Mouse (Mus musculus) limb, embryonic 14.5 days (tissue): Measurements from ENCODE around the gene Grm5. TPM values are rescaled to one million over a fixed set of nuclear protein-coding genes. Genes with fewer than 3 reads are reported as not detected.

Experiments used
- ATAC-seq: fragments of 200-750 bp; cut with Nextera tagmentation; 2 replicates; pipeline ENCODE4 v1.8.0; 2017; ENCODE audit warnings: low read depth, moderate number of reproducible peaks, moderate TSS enrichment; ENCODE audit not compliant: low FRiP score
- DNase-seq: peaks from one replicate; pipeline ENCODE4 v3.0.0-alpha.2; 2015; ENCODE audit warnings: low spot score
- H3K27ac ChIP-seq: fragments of 300-500 bp; sonication (generic); replicated peaks from 2 replicates; pipeline ENCODE4 v1.5.1; 2014; ENCODE audit warnings: low read depth, mild to moderate bottlenecking, low read length, moderate library complexity, mixed read lengths
- H3K27me3 ChIP-seq: fragments of 300-500 bp; sonication (generic); 2 replicates; pipeline ENCODE4 v1.6.1; 2014; ENCODE audit warnings: low read length, mixed read lengths; ENCODE audit not compliant: control insufficient read depth, insufficient read depth
- H3K36me3 ChIP-seq: fragments of 300-500 bp; sonication (generic); 2 replicates; pipeline ENCODE4 v1.6.1; 2014; ENCODE audit warnings: mild to moderate bottlenecking, low read length, moderate library complexity, mixed read lengths; ENCODE audit not compliant: control insufficient read depth, insufficient read depth
- H3K4me1 ChIP-seq: fragments of 300-500 bp; sonication (generic); 2 replicates; pipeline ENCODE4 v1.6.1; 2014; ENCODE audit warnings: antibody characterized with exemption, low read length, mixed read lengths; ENCODE audit not compliant: control insufficient read depth, insufficient read depth
- H3K4me2 ChIP-seq: fragments of 300-500 bp; sonication (generic); replicated peaks from 2 replicates; pipeline ENCODE4 v1.6.1; 2014; ENCODE audit warnings: low read depth, mild to moderate bottlenecking, low read length, moderate library complexity; ENCODE audit not compliant: severe bottlenecking
- H3K4me3 ChIP-seq: fragments of 300-500 bp; sonication (generic); replicated peaks from 2 replicates; pipeline ENCODE4 v1.5.1; 2014; ENCODE audit warnings: low read length
- H3K9ac ChIP-seq: fragments of 300-500 bp; sonication (generic); 2 replicates; pipeline ENCODE4 v1.6.1; 2014; ENCODE audit warnings: mild to moderate bottlenecking, low read depth, low read length, moderate library complexity; ENCODE audit not compliant: severe bottlenecking
- H3K9me3 ChIP-seq: fragments of 300-500 bp; sonication (generic); 2 replicates; pipeline ENCODE4 v1.6.1; 2016; ENCODE audit warnings: low read length; ENCODE audit not compliant: control insufficient read depth
- POLR2A ChIP-seq: fragments of 200-500 bp; IDR thresholded peaks from 2 replicates; pipeline ENCODE4 v1.8.0; 2012; ENCODE audit warnings: inconsistent platforms, mild to moderate bottlenecking, moderate library complexity, borderline replicate concordance; ENCODE audit not compliant: insufficient read depth, insufficient read length; ENCODE audit errors: extremely low read depth
- WGBS: fragments of 180-500 bp; shearing (Covaris S2); extraction: QIAGEN DNeasy Blood & Tissue Kit; methylation state at CpG from one replicate; pipeline ENCODE4 v1.1.7; 2014; 5-methylcytosine and 5-hydroxymethylcytosine counted together
- polyA plus RNA-seq, 2 experiments: library from polyadenylated mRNA; depleted of rRNA in 1 of 2; stranded (reverse) in 1 of 2; unstranded in 1 of 2; fragments of >200 nt; fragmentation: Nextera tagmentation in 1 of 2; extraction: Ambion mirVana in 1 of 2; gene quantifications; 2 replicates each; pipeline versions ENCODE4 v1.2.1 to v1.2.3; 2012 to 2014

The Grm5 gene
- polyA plus RNA-seq, 2 experiments: 0.01 TPM; not detected in 1

DNA sequence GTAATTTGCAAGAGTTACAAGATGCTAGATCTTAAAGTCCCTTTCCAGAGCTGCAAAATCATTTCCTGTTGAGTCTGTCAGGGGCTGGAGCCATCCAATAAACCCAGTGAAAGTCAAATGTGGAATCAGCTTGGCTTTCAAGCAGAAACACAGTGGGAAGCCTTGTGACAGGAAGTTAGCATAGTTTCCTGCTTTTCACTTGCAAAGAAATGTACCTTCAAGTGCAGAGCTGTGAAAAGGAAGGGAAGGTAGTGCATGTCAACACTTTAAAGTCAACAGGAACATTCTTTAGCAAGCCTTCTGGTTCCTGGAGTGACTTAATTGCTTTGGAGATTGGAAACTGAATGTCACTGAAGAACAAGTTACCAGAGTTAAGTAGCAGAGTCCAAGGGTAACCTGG, 463.4 kb downstream of the Grm5 start:
- no peaks in the 10 kb centered on the region for H3K4me1 ChIP-seq
- H3K4me3 ChIP-seq: no peak overlapping the region
- H3K9me3 ChIP-seq: no peaks in the 10 kb centered on the region
- no peaks in the 10 kb centered on the region for H3K27me3 ChIP-seq
- no peak overlapping the region for H3K27ac ChIP-seq
- no peaks in the 10 kb centered on the region for H3K36me3 ChIP-seq
- ATAC-seq (no peak), DNase-seq (no peak)
- no peak overlapping the region for H3K9ac ChIP-seq
- no peak overlapping the region for H3K4me2 ChIP-seq
- no peak for TF ChIP-seq POLR2A

GRCm38 (mm10) chr7:88054224-88054938, 470.4 kb downstream of the Grm5 start:
- H3K9me3 ChIP-seq: no peaks in the 10 kb centered on the region
- no peak for TF ChIP-seq POLR2A
- no peaks in the 10 kb centered on the region for H3K4me1 ChIP-seq
- H3K36me3 ChIP-seq: no peaks in the 10 kb centered on the region
- DNase-seq (no peak), ATAC-seq (no peak)
- no peak overlapping the region for H3K9ac ChIP-seq
- 65% methylated on average over 1 of the region's 1 CpGs for WGBS
- H3K27me3 ChIP-seq: no peaks in the 10 kb centered on the region
- H3K4me2 ChIP-seq: no peak overlapping the region
- H3K4me3 ChIP-seq: no peak overlapping the region
- H3K27ac ChIP-seq: no peak overlapping the region

- no peak for TF ChIP-seq POLR2A
Observed at GRCm38 (mm10) chr7:88056438-88056837, 472.5 kb downstream of the Grm5 start.

GRCm38 (mm10) chr7:88091115-88091514, 507.1 kb downstream of the Grm5 start:
- no peaks in the 10 kb centered on the region for H3K36me3 ChIP-seq
- no peaks in the 10 kb centered on the region for H3K4me1 ChIP-seq
- H3K4me3 ChIP-seq: no peak overlapping the region
- TF ChIP-seq POLR2A: no peak
- 0 out of 2 replicates have a peak, but pooled peaks cover 6% of the 10 kb centered on the region for H3K9me3 ChIP-seq
- no peak overlapping the region for H3K4me2 ChIP-seq
- no peak overlapping the region for H3K9ac ChIP-seq
- ATAC-seq: no peak
- DNase-seq: no peak
- no peaks in the 10 kb centered on the region for H3K27me3 ChIP-seq
- no peak overlapping the region for H3K27ac ChIP-seq

More at GRCm38 (mm10) chr7:88056438-88056837, 472.5 kb downstream of the Grm5 start:
- H3K27me3 ChIP-seq: no peaks in the 10 kb centered on the region
- H3K27ac ChIP-seq: no peak overlapping the region
- H3K9ac ChIP-seq: no peak overlapping the region
- no peaks in the 10 kb centered on the region for H3K4me1 ChIP-seq
- no peaks in the 10 kb centered on the region for H3K9me3 ChIP-seq
- H3K36me3 ChIP-seq: no peaks in the 10 kb centered on the region
- ATAC-seq (no peak), DNase-seq (no peak)
- 65% methylated on average over 2 of the region's 2 CpGs for WGBS
- no peak overlapping the region for H3K4me2 ChIP-seq
- no peak overlapping the region for H3K4me3 ChIP-seq

DNA sequence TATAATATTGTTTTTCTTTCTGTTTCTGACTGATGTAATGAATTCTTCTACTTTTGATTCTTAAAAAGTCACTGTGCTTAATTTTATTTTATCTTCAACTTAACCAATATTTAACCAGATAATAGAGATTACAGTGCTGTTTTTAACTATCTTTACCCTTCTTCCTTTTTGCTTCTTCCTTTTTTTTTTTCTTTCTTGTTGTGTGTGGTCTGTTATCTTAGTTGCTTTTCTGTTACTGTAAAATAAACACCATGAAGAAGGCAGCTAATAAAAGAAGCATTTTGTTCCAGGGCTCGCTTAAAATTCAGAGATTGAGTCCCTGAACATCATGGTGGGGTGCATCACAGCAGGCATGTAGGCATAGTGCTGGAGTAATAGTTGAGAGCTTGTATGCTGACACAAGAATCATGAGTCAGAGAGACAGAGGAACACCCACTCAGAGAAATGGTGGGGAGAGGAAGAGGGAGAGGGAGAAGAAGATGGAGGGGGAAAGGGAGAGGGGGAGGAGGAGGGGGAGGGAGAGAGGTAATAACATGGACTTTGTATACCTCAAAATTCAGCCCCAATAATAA, 512.7 kb downstream of the Grm5 start:
- Histone ChIP-seq H3K4me3 (no peak overlapping the region), H3K9ac (no peak overlapping the region), H3K27ac (no peak overlapping the region), H3K36me3 (no peaks in the 10 kb centered on the region), H3K4me1 (no peaks in the 10 kb centered on the region), H3K27me3 (no peaks in the 10 kb centered on the region), H3K4me2 (no peak overlapping the region), H3K9me3 (no peaks in the 10 kb centered on the region)
- ATAC-seq: no peak
- DNase-seq: no peak
- no peak for TF ChIP-seq POLR2A
- 34% methylated on average over 1 of the region's 1 CpGs for WGBS
